Mouse (Mus musculus) kidney, adult 18-20 months (tissue): ENCODE results near the gene Elof1.
"Not testable (repeated sequence)": the region's sequence is repeated elsewhere in the genome, so short reads cannot be mapped to it uniquely, and the experiment has no call there.

Source experiments
- DNase-seq: peaks from one replicate; pipeline ENCODE4 v3.0.0; 2021

The Elof1 gene

DNA sequence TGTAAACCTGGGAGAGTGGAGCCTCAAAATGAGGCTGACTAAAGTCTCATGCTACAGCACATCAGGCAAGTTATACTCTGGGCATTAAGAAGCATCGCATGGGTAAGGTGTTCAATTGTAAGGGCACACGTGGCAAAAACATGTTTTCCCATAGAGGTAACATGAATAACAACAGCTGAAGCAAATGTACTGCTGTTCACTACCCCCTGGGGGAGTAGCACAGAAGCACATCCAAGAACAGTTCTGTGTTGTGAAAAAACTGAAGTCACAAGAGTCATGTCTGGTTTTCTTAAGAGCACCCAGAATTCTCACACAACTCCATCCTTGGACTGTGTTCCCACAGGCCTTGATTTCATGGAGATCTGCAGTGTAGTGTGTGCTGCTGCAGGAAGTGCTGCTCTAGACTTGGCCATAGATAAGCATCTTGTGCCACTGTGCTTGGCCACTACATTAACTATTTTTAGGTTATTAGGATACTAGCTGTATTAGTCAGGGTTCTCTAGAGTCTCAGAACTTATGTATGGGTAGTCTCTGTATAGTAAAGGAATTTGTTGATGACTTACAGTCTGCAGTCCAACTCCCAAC is 29.8 kb downstream of the Elof1 start:
- DNase-seq, result no peak

DNA sequence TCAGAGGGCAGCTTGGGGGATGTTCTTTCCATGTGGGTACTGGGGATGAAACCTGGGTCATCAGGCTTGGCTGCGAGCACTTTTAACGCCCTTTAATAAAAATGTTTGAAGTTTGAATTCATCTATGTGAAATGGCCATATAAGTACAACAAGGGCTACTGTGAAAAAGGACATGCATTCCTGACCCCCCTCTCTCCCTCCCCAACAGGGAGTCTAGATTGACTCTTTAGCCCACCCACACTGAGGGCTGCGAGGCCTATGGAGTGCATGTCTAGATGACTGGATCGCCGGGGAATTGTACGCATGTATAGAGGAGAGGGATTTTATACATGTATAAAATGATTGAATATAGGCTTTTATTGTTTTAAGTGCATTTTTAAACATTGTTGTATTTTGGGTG is 31.0 kb downstream of the Elof1 start:
- DNase-seq, result no peak

DNA sequence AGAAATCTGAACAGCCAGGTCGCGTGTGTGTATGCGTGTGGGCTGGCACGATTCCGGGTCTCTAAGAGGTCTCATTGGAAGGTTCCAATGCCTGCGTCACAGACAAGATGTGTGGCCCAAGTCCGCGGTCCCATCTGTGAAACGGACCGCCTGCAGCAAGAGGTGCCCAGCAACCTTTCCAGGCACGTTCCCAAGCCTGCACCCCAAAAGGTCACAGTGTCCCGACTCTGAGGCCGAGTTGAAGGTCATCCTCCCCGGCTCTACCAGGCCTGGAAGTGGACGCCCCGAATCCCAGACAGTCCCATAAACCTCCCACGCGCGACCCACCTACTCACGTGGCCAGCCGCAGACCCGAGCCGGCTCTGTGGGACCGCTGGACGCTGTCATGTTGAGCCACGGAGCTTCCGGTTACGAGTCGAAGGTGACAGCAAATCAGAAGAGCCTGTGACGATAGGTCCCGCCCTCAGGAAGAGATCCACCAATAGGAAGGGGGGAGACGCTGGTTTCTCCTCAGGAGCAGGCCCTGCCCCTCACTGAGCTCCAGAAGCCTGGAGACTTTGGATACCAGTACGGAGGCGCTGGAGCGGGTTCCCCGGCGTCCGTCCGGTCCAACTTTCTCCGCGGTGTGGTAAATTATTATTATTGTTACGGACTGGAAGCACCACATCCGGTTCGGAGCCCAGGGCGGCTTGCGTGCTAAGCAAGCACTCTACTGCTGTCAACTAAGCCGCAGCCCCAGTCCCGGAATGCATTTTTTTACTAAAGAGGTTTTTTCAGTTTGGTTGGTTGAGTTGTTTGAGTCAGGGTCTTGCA is 31.7 kb downstream of the Elof1 start, which contains the start of gene Ecsit:
Gene Ecsit (minus strand): TSS at position 417 of the 813 bp plus-strand sequence.
- peak; percentile 93 for DNase-seq

DNA sequence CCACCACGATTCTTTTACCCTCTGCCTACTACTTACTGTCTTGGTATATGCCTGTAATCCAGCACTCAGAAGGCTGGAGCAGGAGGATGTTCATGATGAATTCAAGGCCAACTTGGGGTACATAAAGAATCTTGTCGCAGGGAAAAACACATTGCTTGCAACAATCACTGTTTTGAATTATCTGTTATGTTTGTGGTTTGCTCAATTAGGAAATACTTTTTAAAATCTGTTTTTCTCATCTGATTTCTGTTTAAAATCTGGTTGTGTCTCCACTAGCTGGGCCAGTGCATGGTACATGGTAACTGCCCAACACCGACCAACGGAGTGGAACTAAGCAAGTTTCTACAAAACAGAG is 32.3 kb downstream of the Elof1 start:
- no peak for DNase-seq

DNA sequence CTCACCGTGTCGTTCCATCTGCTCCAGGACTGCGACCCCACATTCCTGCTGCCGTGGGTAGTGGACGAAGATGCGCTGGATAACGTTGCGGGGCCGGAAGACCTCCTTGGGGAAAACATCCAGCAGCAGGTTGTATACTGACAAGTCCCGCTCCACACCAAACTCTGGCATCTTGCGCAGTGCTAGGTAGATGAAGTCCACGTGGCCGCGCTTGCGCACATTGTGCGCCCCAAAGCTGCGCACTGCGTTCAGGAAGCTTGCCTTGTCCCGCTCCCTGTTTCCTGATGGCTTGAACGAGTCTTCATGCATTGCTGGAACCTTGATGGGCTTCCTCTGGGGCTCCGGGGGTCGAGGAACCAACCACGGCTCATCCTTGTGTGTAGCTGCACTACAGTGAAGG is 40.7 kb downstream of the Elof1 start:
- DNase-seq, result no peak

DNA sequence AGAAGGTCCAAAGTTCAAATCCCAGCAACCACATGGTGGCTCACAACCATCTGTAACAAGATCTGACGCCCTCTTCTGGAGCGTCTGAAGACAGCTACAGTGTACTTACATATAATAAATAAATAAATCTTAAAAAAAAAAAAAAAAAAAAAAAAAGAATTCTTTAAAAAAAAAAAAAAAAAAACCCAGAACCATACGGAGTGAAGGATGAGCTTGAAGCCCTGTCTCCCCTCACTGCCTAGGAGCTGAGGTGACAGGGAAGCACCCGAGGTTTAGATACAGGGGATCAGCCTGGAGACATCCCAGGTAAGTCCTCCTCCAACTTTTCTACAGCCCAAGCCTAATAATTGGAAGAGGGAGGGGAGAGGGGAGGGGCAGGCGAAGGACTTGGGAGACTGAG is 41.2 kb downstream of the Elof1 start:
- not testable (repeated sequence) for DNase-seq

DNA sequence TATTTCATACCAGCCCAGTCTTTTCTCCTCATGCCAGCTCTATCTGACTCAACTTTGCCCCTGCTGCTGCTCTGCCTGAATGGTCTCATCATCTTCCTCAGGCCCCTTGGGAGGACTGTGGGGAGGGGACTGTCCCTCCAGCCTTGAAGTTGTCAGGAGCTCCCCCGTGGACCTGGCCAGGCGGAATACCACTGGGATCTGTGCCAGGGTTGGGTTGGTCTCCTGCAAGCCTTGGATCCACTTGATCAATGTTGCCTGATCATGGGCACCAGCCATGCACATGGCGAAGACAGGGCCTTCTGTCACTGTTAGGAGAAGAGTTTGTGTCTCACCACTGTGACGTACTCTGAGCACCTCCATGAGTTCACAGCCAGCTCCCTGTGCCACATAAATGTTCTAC is 44.7 kb downstream of the Elof1 start:
- DNase-seq, result no peak

DNA sequence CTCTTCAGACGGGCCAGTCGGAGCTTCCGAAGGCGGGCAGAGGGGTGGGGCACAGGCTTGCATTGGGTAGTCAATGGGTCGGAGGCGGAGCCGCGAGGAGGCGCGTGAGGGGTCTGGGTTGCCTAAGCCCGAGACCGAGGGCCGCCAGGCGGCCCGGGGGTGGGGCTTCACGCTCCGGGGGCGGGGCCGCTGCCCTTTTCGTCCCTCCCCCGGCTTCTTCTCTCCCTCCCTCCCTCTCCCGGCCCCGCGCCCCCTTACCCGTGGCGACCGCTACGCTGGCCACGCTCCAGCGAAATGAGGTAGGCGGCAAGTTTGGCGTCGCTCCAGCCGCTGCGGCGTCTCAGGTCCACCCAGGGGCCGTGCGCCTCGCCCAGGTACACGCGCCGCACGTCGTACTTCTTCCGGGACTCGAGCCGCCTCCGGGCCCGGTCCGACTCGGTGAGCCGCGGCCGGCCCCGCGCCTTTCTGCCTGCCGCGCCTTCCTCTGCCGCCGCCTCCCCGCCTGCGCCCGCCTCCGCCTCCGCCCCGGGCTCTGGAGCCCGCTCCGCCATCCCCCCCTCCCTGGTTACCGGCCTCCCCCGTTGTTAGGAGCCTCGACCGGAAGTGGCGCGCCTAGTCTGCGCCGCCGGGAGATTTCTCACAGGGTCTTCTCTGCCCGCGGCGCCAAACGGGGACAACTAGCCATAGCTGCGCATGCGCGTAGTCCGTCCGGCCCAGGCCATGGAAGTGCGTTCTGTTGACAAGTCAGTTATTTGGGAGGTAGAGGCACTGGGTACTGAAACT is 46.0 kb downstream of the Elof1 start, which contains the start of the genes Gm49318 and Zfp653:
Gene Gm49318 (minus strand): TSS at position 469 of the 783 bp plus-strand sequence.
Gene Zfp653 (minus strand): TSS at position 586 of the 783 bp plus-strand sequence.
- DNase-seq, result peak; percentile 96

DNA sequence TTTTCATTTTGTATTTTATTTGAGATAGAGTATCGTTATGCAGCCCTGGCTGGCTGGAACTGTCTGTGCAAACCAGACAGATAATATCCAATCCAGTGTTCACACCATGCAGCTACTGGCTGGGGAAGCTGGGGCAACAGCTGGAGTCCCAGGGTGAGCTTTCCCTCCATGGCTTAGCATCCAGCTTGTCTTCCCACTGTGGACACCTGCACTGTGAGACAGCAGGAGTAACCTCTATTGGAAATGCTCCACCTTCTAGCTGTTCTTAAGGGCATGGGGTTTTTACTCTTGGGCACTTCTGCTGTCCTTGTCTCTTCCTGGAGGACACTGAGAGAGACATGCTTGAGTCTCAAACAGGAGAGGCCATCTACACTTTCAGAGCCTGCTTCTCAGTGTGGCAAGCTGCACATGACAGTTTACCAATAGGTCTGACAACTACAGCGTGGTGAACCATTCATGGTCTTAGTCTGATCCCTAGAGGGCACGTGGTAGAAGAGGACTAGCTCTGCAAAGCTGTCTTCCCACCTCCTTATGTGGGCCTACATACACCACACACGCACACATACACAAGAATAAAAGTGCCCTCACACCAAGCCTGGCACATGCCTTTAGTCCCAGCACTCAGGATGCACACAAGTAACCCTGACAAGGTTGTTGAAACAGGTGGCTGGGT is 47.0 kb downstream of the Elof1 start:
- DNase-seq, result no peak

DNA sequence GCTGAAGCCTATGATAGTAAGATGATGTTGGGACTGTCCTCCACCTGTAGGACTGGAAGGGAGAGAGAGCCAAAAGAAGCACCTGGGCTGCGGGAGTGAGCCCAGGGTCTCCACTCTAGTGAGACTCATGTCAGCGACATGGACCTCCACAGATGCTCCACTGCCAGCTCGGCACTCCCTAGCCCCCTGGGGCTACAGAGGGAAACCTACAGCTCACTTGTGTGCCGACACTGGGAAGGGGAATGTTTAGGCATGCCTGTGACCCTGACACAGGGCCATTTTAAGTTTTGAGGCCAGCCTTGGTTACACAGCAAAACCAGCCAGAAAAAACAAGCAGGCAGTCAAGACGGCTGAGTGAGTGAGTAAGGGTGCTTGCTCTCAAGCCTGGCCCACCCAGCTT is 49.8 kb downstream of the Elof1 start:
- no peak for DNase-seq

DNA sequence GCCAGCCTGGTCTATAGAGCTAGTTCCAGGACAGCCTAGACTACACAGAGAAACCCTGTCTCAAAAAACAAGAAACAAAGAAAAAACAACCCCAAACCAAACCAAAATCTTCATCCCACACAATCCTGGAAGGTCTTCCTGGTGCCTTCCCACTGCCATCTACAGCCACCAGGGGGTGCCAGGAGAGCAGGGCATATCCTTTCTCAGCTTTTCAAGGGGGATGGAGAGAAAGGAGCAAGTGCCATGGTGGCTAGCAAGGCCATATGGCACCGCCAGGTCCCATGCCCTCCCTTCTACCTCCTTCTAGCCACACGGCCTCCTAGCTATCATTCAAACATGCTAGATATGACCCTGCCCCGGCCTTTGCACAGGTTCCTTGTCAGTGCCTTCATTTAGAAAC is 50.5 kb downstream of the Elof1 start:
- DNase-seq, result peak; percentile 74

DNA sequence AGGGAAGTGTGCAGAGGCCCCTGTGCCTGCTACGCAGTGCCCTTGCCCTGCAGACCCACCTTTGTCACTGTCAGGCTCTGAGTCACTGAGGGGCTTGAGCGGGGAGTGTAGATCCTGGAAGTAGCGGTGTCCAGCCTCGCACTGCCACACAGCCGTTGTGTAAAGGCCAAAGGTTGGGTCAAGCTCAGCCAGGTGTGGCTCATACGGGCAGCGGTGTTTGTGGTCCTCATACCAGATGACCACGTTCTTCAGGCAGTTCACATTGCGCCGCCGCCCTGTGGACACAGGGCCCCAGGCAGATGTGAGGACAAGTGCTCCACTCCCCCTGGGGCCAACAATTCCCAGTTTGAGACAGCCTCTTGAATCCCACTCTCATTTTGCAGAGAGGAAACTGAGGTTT is 51.3 kb downstream of the Elof1 start:
- DNase-seq, result no peak

DNA sequence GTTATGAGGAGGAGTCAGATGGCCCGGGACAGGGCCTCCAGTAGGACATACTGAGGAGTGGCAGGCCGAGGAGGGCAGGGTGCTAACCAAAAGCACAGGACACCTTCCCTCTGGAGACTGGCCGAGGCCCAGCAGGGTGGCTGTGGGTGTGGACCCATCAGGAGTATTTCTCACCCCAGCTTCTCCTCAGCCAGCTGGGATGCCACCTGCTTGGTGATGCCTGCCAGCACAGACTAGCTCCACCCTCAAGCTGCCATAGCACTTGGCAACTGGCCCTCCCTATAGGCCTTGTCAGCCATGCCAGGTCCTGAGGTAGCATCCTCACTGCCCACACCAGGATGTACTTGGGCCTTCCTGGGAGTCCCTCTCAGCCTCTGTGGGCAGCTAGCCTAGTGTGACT is 52.6 kb downstream of the Elof1 start:
- DNase-seq, result no peak
